Comparison of ENCODE assay signal across 8 mouse cellular contexts in the genomic region with DNA sequence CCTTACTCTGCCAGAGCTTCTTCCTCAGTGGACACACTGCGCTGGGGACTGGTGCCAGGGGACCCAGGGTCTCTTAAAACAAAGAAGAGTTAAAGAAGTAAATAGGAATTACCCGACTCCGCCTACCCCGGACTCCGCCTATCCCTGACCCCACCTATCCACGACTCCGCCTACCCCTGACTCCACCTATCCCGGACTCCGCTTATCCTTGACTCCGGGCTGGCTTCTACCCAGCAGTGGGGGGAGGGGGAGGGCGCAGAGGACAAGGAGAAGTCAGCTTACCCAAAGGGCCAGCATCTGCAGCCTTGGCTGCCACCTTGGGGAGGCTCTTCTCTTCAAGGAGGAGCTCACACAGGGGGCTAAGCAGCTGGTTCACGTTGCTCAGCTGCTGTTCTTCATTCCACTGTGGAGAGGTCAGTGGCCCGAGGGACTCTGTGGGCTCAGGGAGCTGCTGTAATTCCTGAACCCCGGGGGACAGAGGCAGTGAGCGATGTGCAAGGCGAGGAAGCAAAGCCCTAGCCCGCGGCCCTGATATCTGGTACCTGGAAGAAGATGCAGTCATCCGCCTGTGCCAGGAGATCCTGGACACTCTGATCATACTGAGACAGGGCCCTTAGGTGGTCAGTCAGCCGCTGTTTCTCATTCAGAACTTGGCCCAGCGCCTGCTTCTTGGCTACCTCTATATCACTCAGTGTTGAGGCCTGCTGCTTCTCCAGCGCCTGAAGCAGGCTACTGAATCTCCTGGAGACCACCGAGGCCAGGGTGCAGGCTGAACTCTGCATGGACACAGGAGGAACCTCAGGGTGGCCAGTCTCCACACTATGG. TPM values are rescaled to one million over a fixed set of nuclear protein-coding genes. Genes with fewer than 3 reads are reported as not detected.
A peak's percentile ranks its signal among the peaks of the same experiment; 100 is the strongest.
DNase-seq lines count a peak whose midpoint lies in the region; ATAC-seq and TF ChIP-seq lines count a peak whose summit lies in the region.

TSS of gene Trim47 (minus strand) at position 55 of the 825 bp plus-strand sequence.

- 0 out of 2 replicates have a peak within 1 kb of the TSS, but pooled peaks have one; percentile 3 for H3K9ac ChIP-seq in hindbrain, embryonic 16.5 days (ENCODE audit: low read depth, low read length)
- H3K9ac ChIP-seq in liver, embryonic 11.5 days (ENCODE audit: low read depth, low read length): peak within 1 kb of the TSS; percentile 17; the same call in 1 of the 2 replicates
- H3K9ac ChIP-seq in neural tube, embryonic 11.5 days (ENCODE audit: low read length): peak within 1 kb of the TSS; percentile 45

- no peak for ATAC-seq in hindbrain, embryonic 16.5 days
- peak; percentile 61 for ATAC-seq in liver, embryonic 11.5 days (replicated peaks; ENCODE audit: low FRiP score)
- no peak for ATAC-seq in neural tube, embryonic 11.5 days (ENCODE audit: insufficient read depth, low FRiP score, low TSS enrichment)

- no peak for TF ChIP-seq CTCF in E14TG2a.4 (conservative IDR thresholded peaks at IDR 0.05; ENCODE audit: low read length)

- peaks cover 51% of the 10 kb centered on the region for H3K4me1 ChIP-seq in E14TG2a.4 (replicated peaks; ENCODE audit: low read depth, low read length)
- peaks cover 25% of the 10 kb centered on the region for H3K4me1 ChIP-seq in hindbrain, embryonic 16.5 days (ENCODE audit: control insufficient read depth, insufficient read depth, low read depth, low read length)
- peaks cover 21% of the 10 kb centered on the region for H3K4me1 ChIP-seq in liver, embryonic 11.5 days (replicated peaks; ENCODE audit: control insufficient read depth, insufficient read depth, low read length)
- H3K4me1 ChIP-seq in neural tube, embryonic 11.5 days (ENCODE audit: control insufficient read depth, insufficient read depth, low read length): peaks cover 16% of the 10 kb centered on the region

- DNase-seq in adrenal gland, postnatal 14 days: peak; percentile 95
- peak; percentile 69 for DNase-seq in gastrocnemius, postnatal 25 days
- DNase-seq in liver, embryonic 11.5 days (ENCODE audit: low spot score): peak; percentile 67
- peak; percentile 67 for DNase-seq in neural tube, embryonic 11.5 days (ENCODE audit: low spot score)
- no peak for DNase-seq in frontal cortex, postnatal 10 days (ENCODE audit: low spot score in 2 of 2)
- no peak for DNase-seq in right cerebral cortex, postnatal 36 days (ENCODE audit: low spot score in 2 of 2)

- peak within 1 kb of the TSS; percentile 63 for H3K4me3 ChIP-seq in E14TG2a.4 (replicated peaks; ENCODE audit: low read length)
- H3K4me3 ChIP-seq in hindbrain, embryonic 16.5 days (ENCODE audit: low read length): no peak within 1 kb of the TSS
- H3K4me3 ChIP-seq in liver, embryonic 11.5 days (ENCODE audit: low read depth, low read length): peak within 1 kb of the TSS; percentile 13; the same call in 1 of the 2 replicates
- no peak within 1 kb of the TSS for H3K4me3 ChIP-seq in neural tube, embryonic 11.5 days (ENCODE audit: low read depth, low read length)

- 0 out of 2 replicates have a peak within 1 kb of the TSS, but pooled peaks have one; percentile 3 for H3K4me2 ChIP-seq in hindbrain, embryonic 16.5 days (ENCODE audit: low read length)
- peak within 1 kb of the TSS; percentile 50 for H3K4me2 ChIP-seq in liver, embryonic 11.5 days
- H3K4me2 ChIP-seq in neural tube, embryonic 11.5 days (ENCODE audit: low read depth): peak within 1 kb of the TSS; percentile 20; the same call in 1 of the 2 replicates

- H3K27me3 ChIP-seq in E14TG2a.4 (ENCODE audit: insufficient read depth, low read length): peaks cover 47% of the 10 kb centered on the region
- no peaks in the 10 kb centered on the region for H3K27me3 ChIP-seq in hindbrain, embryonic 16.5 days (replicated peaks; ENCODE audit: control insufficient read depth, insufficient read depth, low read length)
- H3K27me3 ChIP-seq in liver, embryonic 11.5 days (replicated peaks; ENCODE audit: control insufficient read depth, insufficient read depth, low read length): no peaks in the 10 kb centered on the region
- no peaks in the 10 kb centered on the region for H3K27me3 ChIP-seq in neural tube, embryonic 11.5 days (ENCODE audit: control insufficient read depth, insufficient read depth, low read length)

- H3K36me3 ChIP-seq in E14TG2a.4 (ENCODE audit: insufficient read depth, low read length): peaks cover 11% of the 10 kb centered on the region
- peaks cover 11% of the 10 kb centered on the region for H3K36me3 ChIP-seq in hindbrain, embryonic 16.5 days (ENCODE audit: control insufficient read depth, insufficient read depth, low read length)
- H3K36me3 ChIP-seq in liver, embryonic 11.5 days (ENCODE audit: control insufficient read depth, insufficient read depth, low read length): peaks cover 22% of the 10 kb centered on the region
- peaks cover under 1% of the 10 kb centered on the region; the same call in 1 of the 2 replicates for H3K36me3 ChIP-seq in neural tube, embryonic 11.5 days (ENCODE audit: control insufficient read depth, insufficient read depth, low read length)

- 29% methylated on average over 22 of the region's 23 CpGs for WGBS in hindbrain, embryonic 16.5 days
- WGBS in liver, embryonic 11.5 days: 41% methylated on average over 23 of the region's 23 CpGs
- WGBS in neural tube, embryonic 11.5 days: 27% methylated on average over 23 of the region's 23 CpGs

- peak within 1 kb of the TSS; percentile 4 for H3K27ac ChIP-seq in hindbrain, embryonic 16.5 days (ENCODE audit: low read depth, low read length)
- H3K27ac ChIP-seq in liver, embryonic 11.5 days (ENCODE audit: low read depth, low read length): peak within 1 kb of the TSS; percentile 16; the same call in 1 of the 2 replicates
- H3K27ac ChIP-seq in neural tube, embryonic 11.5 days (ENCODE audit: low read depth, low read length): no peak within 1 kb of the TSS

- 0 out of 2 replicates have a peak, but pooled peaks cover 3% of the 10 kb centered on the region for H3K9me3 ChIP-seq in E14TG2a.4 (ENCODE audit: low read length)
- H3K9me3 ChIP-seq in hindbrain, embryonic 16.5 days (ENCODE audit: control insufficient read depth, low read length): no peaks in the 10 kb centered on the region
- H3K9me3 ChIP-seq in liver, embryonic 11.5 days (ENCODE audit: control insufficient read depth, low read length): no peaks in the 10 kb centered on the region
- H3K9me3 ChIP-seq in neural tube, embryonic 11.5 days (ENCODE audit: control insufficient read depth, low read length): no peaks in the 10 kb centered on the region

RNA-seq across cellular contexts. Expression of gene Trim47, which starts in this region (rescaled TPM):
- 19.9 and 23.6 TPM in 2 replicates for total RNA-seq in adrenal gland, postnatal 14 days (2021)
- 10 to 100 TPM in 1 of 2 experiments, 1 to 10 TPM in 1; 7.9 to 14.5 TPM for total RNA-seq in gastrocnemius, postnatal 25 days (2021)
- 13.5 and 14.5 TPM in 2 replicates for polyA plus RNA-seq in hindbrain, embryonic 16.5 days (2015; fragmentation: Nextera tagmentation; extraction: Ambion mirVana)
- 6.3 and 6.6 TPM in 2 replicates for polyA plus RNA-seq in liver, embryonic 11.5 days (2014; fragmentation: Nextera tagmentation; extraction: Ambion mirVana)
- polyA plus RNA-seq in neural tube, embryonic 11.5 days (2014; fragmentation: Nextera tagmentation; extraction: Ambion mirVana): 3.2 and 3.3 TPM in 2 replicates

Comparison
In these comparisons a context has a peak if more than half of its experiments do, and no peak if none do; other contexts are left out.
1. H3K4me3 ChIP-seq: peak in E14TG2a.4 (single experiment) and liver, embryonic 11.5 days (single experiment); none in hindbrain, embryonic 16.5 days (single experiment) and neural tube, embryonic 11.5 days (single experiment).
2. DNase-seq: peak in adrenal gland, postnatal 14 days (single experiment), gastrocnemius, postnatal 25 days (single experiment), liver, embryonic 11.5 days (single experiment) and neural tube, embryonic 11.5 days (single experiment); none in frontal cortex, postnatal 10 days (0 of 2) and right cerebral cortex, postnatal 36 days (0 of 2).
3. Peak in every context shown above with its lines, with median percentiles within 50 percentile points of each other: H3K4me2 ChIP-seq and H3K9ac ChIP-seq.